Mouse (Mus musculus) telencephalon, adult 2 months (tissue): ENCODE measurements around the gene Gm6793.

ENCODE experiments used
- DNase-seq: peaks from one replicate; pipeline ENCODE4 v3.0.0-alpha.2; 2011; ENCODE audit warnings: low read depth, low spot score

The Gm6793 gene

GRCm38 (mm10) chr8:112014936-112015335 is at the start of gene Gm6793:
TSS of gene Gm6793 (minus strand) at chr8:112015036.
- peak; percentile 4 for DNase-seq

DNA sequence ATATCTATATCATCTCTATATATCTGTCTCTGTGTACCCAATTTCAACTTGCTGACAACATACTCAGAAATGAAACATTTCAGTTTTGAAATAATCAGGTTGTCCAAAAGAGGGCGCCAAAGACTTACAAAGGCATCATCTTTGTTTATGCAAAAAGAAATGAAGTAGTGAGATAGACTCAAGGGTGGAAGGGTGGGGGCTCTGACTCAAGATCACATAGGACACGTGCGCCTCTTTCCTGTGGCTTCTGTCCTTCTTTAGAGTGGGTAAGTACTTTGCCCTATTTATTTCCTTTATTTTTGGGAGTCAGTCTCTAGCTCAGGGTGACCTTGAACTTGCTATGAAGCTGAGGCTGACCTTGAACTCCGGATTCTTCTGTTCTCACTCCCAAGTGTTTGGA is 46.5 kb upstream of the Gm6793 start:
- DNase-seq: no peak

DNA sequence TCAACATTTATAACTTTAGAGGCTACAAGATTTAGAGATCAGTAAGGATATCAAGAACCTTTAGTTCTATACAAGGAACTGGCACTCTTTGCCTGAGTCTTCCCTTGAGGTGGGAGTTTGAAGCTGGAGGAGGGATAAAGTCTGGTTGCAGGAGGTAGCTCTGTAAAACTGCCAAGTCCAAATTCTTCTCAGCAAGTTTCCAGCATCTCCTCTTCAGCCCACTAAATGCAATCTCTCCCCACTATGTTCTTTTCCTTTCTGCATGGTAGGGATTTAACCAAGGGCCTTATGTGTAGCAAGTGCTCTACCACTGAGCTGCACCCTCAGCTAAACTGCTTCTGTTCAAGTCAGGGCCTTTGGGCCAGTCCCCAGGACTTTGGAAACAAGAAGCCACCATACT is 39.6 kb upstream of the Gm6793 start:
- no peak for DNase-seq

DNA sequence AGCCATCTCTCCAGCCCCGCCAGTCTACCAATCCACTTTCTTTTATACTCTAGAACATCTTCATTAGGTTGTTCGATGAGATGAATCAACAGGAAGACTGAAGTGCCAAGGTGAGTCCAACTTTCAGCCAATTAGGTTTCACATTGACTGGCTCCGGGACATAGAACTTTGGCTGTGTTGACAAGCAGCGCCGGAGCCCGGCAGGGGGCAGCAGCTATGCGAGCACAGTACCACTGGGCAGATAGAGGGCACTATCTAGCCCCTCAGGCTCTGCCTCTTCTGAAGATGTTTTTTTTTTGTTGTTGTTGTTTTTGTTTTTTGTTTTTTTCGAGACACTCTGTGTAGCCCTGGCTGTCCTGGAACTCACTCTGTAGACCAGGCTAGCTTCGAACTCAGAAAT is 36.7 kb upstream of the Gm6793 start:
- no peak for DNase-seq

GRCm38 (mm10) chr8:112049984-112050383 is 35.1 kb upstream of the Gm6793 start:
- no peak for DNase-seq

GRCm38 (mm10) chr8:112048293-112048692 is 33.5 kb upstream of the Gm6793 start:
- no peak for DNase-seq

DNA sequence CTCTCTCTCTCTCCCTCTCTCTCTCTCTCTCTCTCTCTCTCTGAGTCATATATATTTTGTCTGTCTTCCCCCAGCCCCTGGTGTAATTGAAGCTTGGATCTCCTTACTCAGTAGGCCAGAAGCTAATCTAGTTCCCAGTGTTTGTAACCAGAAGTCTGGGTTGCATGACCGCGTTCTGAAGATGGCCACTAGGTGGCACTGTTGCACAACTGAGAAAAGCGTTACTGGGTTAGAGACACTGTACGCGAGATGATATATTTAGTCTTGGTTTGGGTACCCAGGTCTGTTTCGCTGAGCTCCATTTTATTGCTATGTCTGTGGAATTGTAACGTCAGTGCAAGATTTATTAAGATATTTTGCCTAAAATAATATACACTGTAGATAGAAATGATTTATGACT is 31.1 kb upstream of the Gm6793 start:
- DNase-seq: peak; percentile 71

- no peak for DNase-seq
These were observed 30.3 kb upstream of the Gm6793 start for GRCm38 (mm10) chr8:112045182-112045581.

- no peak for DNase-seq
These were observed 22.7 kb upstream of the Gm6793 start for GRCm38 (mm10) chr8:112037521-112037920.

- peak; percentile 11 for DNase-seq
These were observed 19.8 kb upstream of the Gm6793 start for GRCm38 (mm10) chr8:112034603-112035002.

GRCm38 (mm10) chr8:112033071-112033470 is 18.2 kb upstream of the Gm6793 start:
- no peak for DNase-seq

GRCm38 (mm10) chr8:112030663-112031062 is 15.8 kb upstream of the Gm6793 start:
- DNase-seq: no peak

DNA sequence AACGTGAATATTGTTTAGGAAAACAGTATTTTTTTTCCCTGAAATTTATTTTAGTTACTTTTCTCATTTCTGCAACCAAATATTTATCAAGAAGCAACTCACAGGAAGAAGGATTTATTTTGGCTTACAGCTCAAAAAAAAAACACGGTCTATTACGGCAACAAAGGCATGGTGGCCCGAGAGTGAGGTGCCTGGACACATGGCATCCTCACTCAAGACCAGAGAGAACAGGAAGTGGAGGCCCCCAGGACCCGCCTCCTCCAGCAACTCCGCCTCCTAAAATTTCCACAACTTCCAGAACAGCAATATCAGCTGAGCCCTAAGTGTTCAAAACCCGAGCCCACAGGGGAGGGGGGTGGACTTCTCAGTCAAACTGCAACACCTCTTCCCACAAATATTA is 14.6 kb upstream of the Gm6793 start:
- DNase-seq: no peak

- peak; percentile 4 for DNase-seq
These were observed 3.0 kb downstream of the Gm6793 start for GRCm38 (mm10) chr8:112011816-112012242.

DNA sequence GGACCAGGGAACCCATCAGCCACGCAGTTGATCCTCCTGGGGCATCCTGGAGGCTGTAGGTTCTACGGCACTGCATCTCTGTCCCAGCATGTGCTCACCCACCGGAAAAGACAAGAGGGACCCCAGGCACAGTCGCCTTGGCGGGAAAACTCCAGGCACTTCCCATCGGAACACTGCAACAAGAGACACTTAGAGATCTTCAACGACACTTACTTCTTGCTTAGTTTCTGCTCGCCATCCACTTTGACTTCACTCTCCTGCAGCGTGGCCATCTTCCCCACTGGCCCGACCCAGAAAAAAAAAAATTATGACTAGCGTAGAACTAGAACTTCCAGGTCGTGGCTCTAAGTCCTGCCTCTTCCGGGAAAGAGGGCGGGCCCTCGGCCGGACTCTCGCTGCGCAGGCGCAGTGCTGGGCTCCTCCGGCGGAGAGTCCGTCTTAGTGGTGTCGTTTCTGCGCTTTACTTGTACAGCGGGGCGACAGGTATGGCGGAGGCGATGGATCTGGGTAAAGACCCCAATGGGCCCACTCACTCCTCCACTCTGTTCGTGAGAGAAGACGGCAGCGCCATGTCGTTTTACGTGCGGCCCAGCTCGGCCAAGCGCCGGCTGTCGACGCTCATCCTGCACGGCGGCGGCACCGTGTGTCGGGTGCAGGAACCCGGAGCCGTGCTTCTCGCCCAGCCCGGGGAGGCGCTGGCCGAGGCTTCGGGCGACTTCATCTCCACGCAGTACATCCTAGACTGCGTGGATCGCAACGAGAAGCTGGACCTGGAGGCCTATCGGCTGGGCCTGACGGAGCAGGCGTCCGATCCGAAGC is 3.6 kb downstream of the Gm6793 start, which contains the start of the genes Kars and Terf2ip:
Kars (minus strand) TSS at position 327 of the 819 bp plus-strand sequence.
Terf2ip (plus strand) TSS at position 402 of the 819 bp plus-strand sequence.
- DNase-seq: peak; percentile 92

DNA sequence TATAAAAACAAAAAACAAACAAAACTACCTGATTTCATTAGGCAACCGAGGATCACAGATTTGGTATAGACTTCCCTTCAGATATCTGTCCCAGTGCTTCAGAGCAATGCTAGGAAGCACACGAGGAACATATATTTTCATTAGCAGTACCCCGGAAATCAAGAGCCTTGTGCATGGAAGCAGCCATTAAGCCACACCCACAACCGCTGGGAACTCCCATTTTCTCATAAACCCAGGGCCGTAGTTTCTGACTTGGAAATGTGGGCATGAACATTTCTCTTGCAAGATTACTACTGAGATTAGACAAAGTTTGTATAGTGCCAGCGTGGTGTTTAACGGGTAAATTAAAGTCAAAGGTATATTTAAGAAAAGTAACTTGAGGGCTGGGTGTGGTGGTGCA is 5.3 kb downstream of the Gm6793 start:
- DNase-seq: no peak

GRCm38 (mm10) chr8:112007669-112008068 is 7.2 kb downstream of the Gm6793 start:
- no peak for DNase-seq

- peak; percentile 53 for DNase-seq
These were observed 9.2 kb downstream of the Gm6793 start for GRCm38 (mm10) chr8:112005601-112006000.

- DNase-seq: no peak
These were observed 10.1 kb downstream of the Gm6793 start for GRCm38 (mm10) chr8:112004754-112005153.

GRCm38 (mm10) chr8:111992703-111993039 is 22.2 kb downstream of the Gm6793 start:
- DNase-seq: no peak

DNA sequence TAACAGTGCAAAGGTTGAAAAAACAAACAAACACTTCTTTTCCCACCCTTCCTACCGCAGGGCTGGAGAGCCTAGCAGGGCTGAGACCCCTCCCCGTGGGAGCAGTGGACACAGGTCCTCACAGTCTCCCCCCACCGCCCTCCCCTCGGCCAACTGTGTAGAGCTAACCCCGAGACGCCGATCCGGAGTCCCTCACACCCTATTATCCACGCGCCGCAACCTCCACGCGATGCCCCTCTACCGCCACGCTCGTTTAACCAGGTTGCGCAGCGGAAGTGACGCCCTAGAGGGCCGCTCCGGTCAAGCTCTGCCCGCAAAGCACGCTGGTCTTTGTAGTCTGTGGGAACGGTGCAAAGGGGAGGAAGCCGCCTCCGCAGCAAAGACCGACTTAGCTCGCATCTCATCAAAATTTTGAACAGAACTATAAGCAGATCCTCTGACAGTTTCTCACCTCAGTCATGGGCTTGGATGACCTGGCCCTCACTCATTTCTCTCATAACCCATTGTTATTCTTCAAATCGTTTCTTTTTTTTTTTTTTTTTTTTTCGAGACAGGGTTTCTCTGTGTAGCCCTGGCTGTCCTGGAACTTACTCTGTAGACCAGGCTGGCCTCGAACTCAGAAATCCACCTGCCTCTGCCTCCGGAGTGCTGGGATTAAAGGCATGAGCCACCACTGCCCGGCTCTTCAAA is 22.7 kb downstream of the Gm6793 start, which contains the start of gene Adat1:
Adat1 (minus strand) TSS at position 290 of the 690 bp plus-strand sequence.
- DNase-seq: peak; percentile 92

GRCm38 (mm10) chr8:111991278-111991677 is 23.6 kb downstream of the Gm6793 start:
- no peak for DNase-seq

- DNase-seq: no peak
These were observed 24.9 kb downstream of the Gm6793 start for GRCm38 (mm10) chr8:111989911-111990310.
